Mouse (Mus musculus) heart, adult 2 months (tissue): ENCODE data around the gene Hist2h2aa2.

Experiments used
- CTCF ChIP-seq: fragments of 200-600 bp; IDR thresholded peaks from 2 replicates; pipeline ENCODE4 v1.8.1; 2022; ENCODE audit warnings: antibody characterized with exemption, mild to moderate bottlenecking, moderate library complexity
- EP300 ChIP-seq: fragments of 200-500 bp; IDR thresholded peaks from 2 replicates; pipeline ENCODE4 v1.6.1; 2011; ENCODE audit warnings: low read depth, low read length, control low read depth; ENCODE audit not compliant: insufficient read depth
- POLR2A ChIP-seq: fragments of 200-500 bp; IDR thresholded peaks from 2 replicates; pipeline ENCODE4 v1.6.1; 2011; ENCODE audit warnings: mild to moderate bottlenecking, low read depth, low read length, control low read depth; ENCODE audit not compliant: insufficient read depth

DNA sequence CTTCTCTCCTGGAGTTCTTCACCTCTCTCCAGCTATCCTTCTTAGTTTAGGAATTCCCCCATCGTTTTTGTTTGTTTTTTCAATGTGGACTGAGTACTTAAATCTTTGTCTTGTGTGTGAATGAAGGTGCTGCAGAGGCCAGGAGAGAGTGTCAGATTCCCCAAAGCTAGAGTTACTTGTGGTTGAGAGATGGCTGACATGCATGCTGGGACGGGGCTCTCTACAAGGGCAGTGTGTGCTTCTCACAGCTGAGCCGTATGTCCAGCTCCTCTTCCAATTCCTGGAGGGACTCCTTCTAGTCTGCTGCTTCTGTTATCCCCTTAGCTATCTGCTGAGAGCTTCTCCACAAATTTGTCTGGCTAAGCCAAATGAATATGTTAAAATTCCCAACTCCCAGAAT is 4.2 kb downstream of the Hist2h2aa2 start:
- TF ChIP-seq CTCF (no peak), EP300 (no peak), POLR2A (no peak)
